Mouse (Mus musculus) common myeloid progenitor, adult 5-6 weeks (primary cell): ENCODE measurements at regions not wholly inside any gene's neighbourhood (a gene's known extent, or its start where the extent isn't known, plus 50 kb on each side); places are given as distances from the start of the nearest gene placed in this dataset.

Source experiments
- ATAC-seq: replicated peaks from 2 replicates; pipeline ENCODE4 v1.8.0; 2016; ENCODE audit warnings: low read depth, mild to moderate bottlenecking, moderate TSS enrichment, inconsistent platforms; ENCODE audit not compliant: poor library complexity, severe bottlenecking

GRCm38 (mm10) chr6:51252721-51253120, 179.7 kb upstream of the Nfe2l3 start:
- ATAC-seq, result no peak

GRCm38 (mm10) chr6:51256631-51257030, 175.8 kb upstream of the Nfe2l3 start:
- no peak for ATAC-seq

GRCm38 (mm10) chr6:51257524-51257923, 174.9 kb upstream of the Nfe2l3 start:
- ATAC-seq, result no peak

- peak; percentile 95 for ATAC-seq
Observed at GRCm38 (mm10) chr6:51258304-51258703, 174.2 kb upstream of the Nfe2l3 start.

GRCm38 (mm10) chr6:51263595-51263994, 168.9 kb upstream of the Nfe2l3 start:
- no peak for ATAC-seq

- ATAC-seq, result no peak
Observed at GRCm38 (mm10) chr6:51265329-51265728, 167.1 kb upstream of the Nfe2l3 start.

- ATAC-seq, result no peak
Observed at GRCm38 (mm10) chr6:51266721-51267120, 165.7 kb upstream of the Nfe2l3 start.

- ATAC-seq, result no peak
Observed at GRCm38 (mm10) chr6:51267888-51268287, 164.6 kb upstream of the Nfe2l3 start.

- no peak for ATAC-seq
Observed at GRCm38 (mm10) chr6:51268931-51269330, 163.5 kb upstream of the Nfe2l3 start.

- no peak for ATAC-seq
Observed at GRCm38 (mm10) chr6:51269617-51270016, 162.9 kb upstream of the Nfe2l3 start.

GRCm38 (mm10) chr6:51270216-51271127, 162.0 kb upstream of the Nfe2l3 start:
- peak; percentile 89 for ATAC-seq

- no peak for ATAC-seq
Observed at GRCm38 (mm10) chr6:51271128-51271480, 161.4 kb upstream of the Nfe2l3 start.

GRCm38 (mm10) chr6:51272136-51272736, 160.2 kb upstream of the Nfe2l3 start:
- no peak for ATAC-seq

GRCm38 (mm10) chr6:51279491-51279890, 153.0 kb upstream of the Nfe2l3 start:
- ATAC-seq, result no peak

- ATAC-seq, result peak; percentile 54; the same call in 1 of the 2 replicates
Observed at GRCm38 (mm10) chr6:51280231-51280630, 152.2 kb upstream of the Nfe2l3 start.

GRCm38 (mm10) chr6:51283916-51284706, 148.4 kb upstream of the Nfe2l3 start:
- no peak for ATAC-seq

- ATAC-seq, result no peak
Observed at GRCm38 (mm10) chr6:51284881-51285280, 147.6 kb upstream of the Nfe2l3 start.

- no peak for ATAC-seq
Observed at GRCm38 (mm10) chr6:51286836-51287235, 145.6 kb upstream of the Nfe2l3 start.

- ATAC-seq, result no peak
Observed at GRCm38 (mm10) chr6:51287383-51287782, 145.1 kb upstream of the Nfe2l3 start.

- 0 out of 2 replicates have a peak, but pooled peaks have one; percentile 11 for ATAC-seq
Observed at GRCm38 (mm10) chr6:51287807-51288206, 144.7 kb upstream of the Nfe2l3 start.
